Comparison of ENCODE assay signal across 17 mouse cellular contexts in the genomic region with DNA sequence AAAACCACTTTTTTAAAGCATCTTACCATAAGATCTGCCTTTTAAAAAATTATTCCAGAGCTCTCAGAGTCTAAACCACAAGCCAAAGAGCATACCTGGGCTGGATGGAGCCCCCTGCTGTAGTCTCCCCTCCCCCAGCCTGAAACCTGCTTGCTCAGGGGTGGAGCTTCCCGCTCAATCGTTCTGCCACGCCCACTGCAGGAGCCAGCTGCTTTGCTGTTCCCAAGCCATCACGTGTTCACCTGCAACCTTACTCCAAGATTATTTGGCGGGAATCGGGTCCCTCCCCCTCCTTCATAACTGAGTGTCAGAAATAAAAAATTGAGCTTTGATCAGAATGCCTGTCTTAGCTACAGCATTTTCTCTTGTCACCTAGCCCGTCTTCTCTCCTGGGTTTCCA. TPM values are rescaled to one million over a fixed set of nuclear protein-coding genes. Genes with fewer than 3 reads are reported as not detected.
"Had no signal": no experiment of that assay in that cellular context is flagged by ENCODE, and none has a peak within 500 bp of the region (broad histone marks: within the 10 kb centered on the region; RNA-seq: fewer than 3 reads in every experiment).

No protein-coding gene starts in this region.

RNA-seq across cellular contexts. Expression of a gene that starts 16.6 kb away (rescaled TPM):
- polyA plus RNA-seq: cortical plate, adult 2 months; embryonic facial prominence, embryonic 10.5 days; erythroblast, embryonic 14.5 days; forebrain, embryonic 10.5 days; forebrain, embryonic 11.5 days; forebrain, embryonic 12.5 days; forebrain, embryonic 13.5 days; forebrain, embryonic 14.5 days; forebrain, embryonic 15.5 days; forebrain, embryonic 16.5 days; forebrain, postnatal 0 days; heart, embryonic 11.5 days; heart, embryonic 12.5 days had no signal

RNA-seq across cellular contexts. Expression of a gene that starts 44.2 kb away (rescaled TPM):
- polyA plus RNA-seq: cortical plate, adult 2 months; embryonic facial prominence, embryonic 12.5 days; erythroblast, embryonic 14.5 days; forebrain, embryonic 10.5 days; forebrain, embryonic 11.5 days; forebrain, embryonic 12.5 days; forebrain, embryonic 13.5 days; forebrain, embryonic 14.5 days; forebrain, embryonic 15.5 days; forebrain, embryonic 16.5 days; forebrain, postnatal 0 days; gonadal fat pad, adult 2 months; heart, adult 2 months; heart, embryonic 11.5 days; heart, embryonic 12.5 days; heart, embryonic 13.5 days had no signal
